Mouse (Mus musculus): ENCODE measurements around the gene 5330417C22Rik.

DNA sequence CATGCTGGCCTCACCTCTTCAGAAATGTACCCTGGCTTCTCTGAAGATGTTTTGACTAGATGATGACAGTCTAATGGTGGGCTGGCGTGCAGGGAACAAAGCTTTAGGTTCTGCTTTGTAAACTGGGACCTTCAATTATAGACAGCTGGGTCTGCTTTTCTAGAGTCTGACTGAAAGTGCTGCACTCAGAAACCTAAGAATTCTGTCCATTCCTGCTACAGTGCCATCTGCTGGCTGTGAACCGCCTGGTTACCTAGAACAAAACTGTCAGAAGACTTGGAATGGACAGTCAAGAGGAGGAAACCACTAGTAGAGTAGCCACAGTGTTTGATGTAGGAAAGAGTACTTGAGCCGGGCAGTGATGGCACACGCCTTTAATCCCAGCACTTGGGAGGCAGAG, 27.0 kb upstream of the 5330417C22Rik start:
- 0 out of 2 replicates have a peak, but pooled peaks have one; percentile 24 for TF ChIP-seq POLR2A (IDR thresholded peaks at IDR 0.05; ENCODE audit: low read depth, low read length)
- TF ChIP-seq CTCF (IDR thresholded peaks at IDR 0.05; ENCODE audit: borderline replicate concordance, insufficient read depth, low read length) = peak; percentile 43; the same call in 1 of the 2 replicates
